Mouse (Mus musculus): ENCODE results near the gene Arpc2.

DNA sequence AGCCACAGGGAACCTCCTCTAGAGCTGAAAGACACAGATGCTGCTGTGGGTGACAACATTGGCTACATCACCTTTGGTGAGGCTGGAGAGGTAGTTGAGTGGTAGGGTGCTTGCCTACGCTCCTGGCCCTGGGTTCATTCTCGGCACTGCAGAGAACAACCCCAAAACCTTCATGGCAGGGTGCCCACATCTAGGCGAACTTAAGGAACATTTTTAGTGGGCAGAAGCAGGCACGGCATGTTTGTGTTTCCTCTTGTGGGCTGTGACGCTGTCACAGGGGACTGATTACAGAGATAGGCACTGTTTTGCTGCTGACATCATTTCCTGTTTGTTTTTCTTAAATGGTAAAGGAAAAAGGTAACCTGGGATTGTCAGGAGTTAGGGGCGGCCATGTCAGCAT, 26.6 kb downstream of the Arpc2 start:
- TF ChIP-seq POLR2A (IDR thresholded peaks at IDR 0.05; ENCODE audit: insufficient read length, low read depth): no peak
- no peak for TF ChIP-seq USF1 (IDR thresholded peaks at IDR 0.05; ENCODE audit: low read depth)
- TF ChIP-seq E2F4 (IDR thresholded peaks at IDR 0.05; ENCODE audit: insufficient read depth): no peak
- no peak for TF ChIP-seq TCF3 (IDR thresholded peaks at IDR 0.05; ENCODE audit: insufficient read length, low read depth)
- no peak for TF ChIP-seq POLR2AphosphoS2 (IDR thresholded peaks at IDR 0.05; ENCODE audit: insufficient read length, low read depth)
- TF ChIP-seq MYOD1 (IDR thresholded peaks at IDR 0.05; ENCODE audit: control insufficient read depth in 1 of 3, insufficient read length in 2 of 3, low read depth in 2 of 3): no peak
- no peak for TF ChIP-seq CEBPB (IDR thresholded peaks at IDR 0.05; ENCODE audit: insufficient read depth, poor library complexity, severe bottlenecking)
- no peak for TF ChIP-seq TCF12 (IDR thresholded peaks at IDR 0.05; ENCODE audit: insufficient read depth, poor library complexity, severe bottlenecking)
- TF ChIP-seq MAX (IDR thresholded peaks at IDR 0.05; ENCODE audit: low read depth): no peak
- no peak for TF ChIP-seq SRF (IDR thresholded peaks at IDR 0.05; ENCODE audit: control insufficient read depth, insufficient read length, low read depth)
- no peak for TF ChIP-seq REST (IDR thresholded peaks at IDR 0.05; ENCODE audit: insufficient read depth, insufficient read length)

Data from myocyte (in vitro differentiated cells).